Mouse (Mus musculus) heart, adult 2 months (tissue): ENCODE results near the gene Gnb3. TPM values are rescaled to one million over a fixed set of nuclear protein-coding genes. Genes with fewer than 3 reads are reported as not detected.

ENCODE experiments used
- DNase-seq, 2 experiments: peaks; one replicate each; pipeline ENCODE4 v3.0.0; 2021
- H3K27ac ChIP-seq: fragments of 200-600 bp; 2 replicates; pipeline ENCODE4 v1.8.1; 2022
- H3K27me3 ChIP-seq: fragments of 200-500 bp; 2 replicates; pipeline ENCODE4 v1.6.1; 2012; ENCODE audit warnings: mild to moderate bottlenecking, low read length, inconsistent platforms, mixed read lengths; ENCODE audit not compliant: control insufficient read depth, insufficient read depth
- H3K36me3 ChIP-seq: fragments of 200-500 bp; 2 replicates; pipeline ENCODE4 v1.6.1; 2012; ENCODE audit warnings: low read length, inconsistent platforms; ENCODE audit not compliant: control insufficient read depth, insufficient read depth
- H3K4me1 ChIP-seq: fragments of 200-500 bp; 2 replicates; pipeline ENCODE4 v1.6.1; 2011; ENCODE audit warnings: low read length; ENCODE audit not compliant: control insufficient read depth, insufficient read depth
- H3K4me3 ChIP-seq: fragments of 200-600 bp; 2 replicates; pipeline ENCODE4 v1.8.1; 2022
- H3K79me2 ChIP-seq: fragments of 200-500 bp; replicated peaks from 2 replicates; pipeline ENCODE4 v1.6.1; 2012; ENCODE audit warnings: mild to moderate bottlenecking, inconsistent platforms, low read length, moderate library complexity, mixed read lengths; ENCODE audit not compliant: control insufficient read depth, insufficient read depth
- H3K9ac ChIP-seq: fragments of 200-500 bp; 2 replicates; pipeline ENCODE4 v1.6.1; 2012; ENCODE audit warnings: low read depth, mild to moderate bottlenecking, control low read depth, inconsistent platforms, low read length, mixed read lengths
- CTCF ChIP-seq: fragments of 200-600 bp; IDR thresholded peaks from 2 replicates; pipeline ENCODE4 v1.8.1; 2022; ENCODE audit warnings: antibody characterized with exemption, mild to moderate bottlenecking, moderate library complexity
- EP300 ChIP-seq: fragments of 200-500 bp; IDR thresholded peaks from 2 replicates; pipeline ENCODE4 v1.6.1; 2011; ENCODE audit warnings: low read depth, low read length, control low read depth; ENCODE audit not compliant: insufficient read depth
- POLR2A ChIP-seq: fragments of 200-500 bp; IDR thresholded peaks from 2 replicates; pipeline ENCODE4 v1.6.1; 2011; ENCODE audit warnings: mild to moderate bottlenecking, low read depth, low read length, control low read depth; ENCODE audit not compliant: insufficient read depth
- WGBS: fragments of 180-500 bp; shearing (Covaris S2); methylation state at CpG from one replicate; pipeline ENCODE4 v1.1.7; 2018; 5-methylcytosine and 5-hydroxymethylcytosine counted together
- intact Hi-C: fragments of 180-260 bp; cut with DNase I; formaldehyde crosslinking; loops from one replicate; pipeline ENCODE4 v1.15.1; 2025
- polyA plus RNA-seq: library from polyadenylated mRNA; depleted of rRNA; stranded (reverse); fragments of >200 nt; gene quantifications from 2 replicates; pipeline ENCODE4 v1.2.3, GENCODE M21; 2012; rRNA removed
- total RNA-seq, 2 experiments: library from RNA; stranded (reverse); gene quantifications; 2 replicates each; pipeline ENCODE4 v1.2.3; 2021

The Gnb3 gene
- total and polyA plus RNA-seq, 3 experiments = 6.1 to 14.0 (median 10.9) TPM

DNA sequence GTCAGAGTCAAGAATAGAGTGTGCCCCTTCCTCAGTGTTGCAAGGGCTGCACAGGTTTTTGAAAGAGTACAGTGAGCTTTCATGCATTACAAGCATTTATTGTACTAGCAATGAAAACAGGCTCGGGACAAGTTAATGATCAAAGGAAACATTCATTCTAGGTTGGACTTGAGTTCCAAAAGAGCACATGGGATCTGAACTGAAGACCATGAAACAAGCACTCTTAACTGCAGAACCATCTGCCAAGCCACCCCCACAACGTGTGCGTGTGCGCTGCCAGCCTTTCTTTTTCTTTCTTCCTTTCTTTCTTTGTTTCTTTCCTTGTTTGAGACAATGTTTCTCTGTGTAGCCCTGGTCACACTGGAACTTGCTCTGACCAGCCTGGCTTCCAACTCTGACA is 44.3 kb downstream of the Gnb3 start:
- Histone ChIP-seq H3K27ac (no peak overlapping the region), H3K9ac (no peak overlapping the region), H3K4me1 (no peaks in the 10 kb centered on the region), H3K4me3 (no peak overlapping the region), H3K27me3 (no peaks in the 10 kb centered on the region), H3K36me3 (no peaks in the 10 kb centered on the region), H3K79me2 (no peaks in the 10 kb centered on the region)
- 86% methylated on average over 4 of the region's 4 CpGs for WGBS
- no peak for TF ChIP-seq POLR2A
- no peak for TF ChIP-seq EP300
- no peak for TF ChIP-seq CTCF
- intact Hi-C loops = no loop called here
- DNase-seq = no peak

GRCm38 (mm10) chr6:124791911-124792310 is 48.2 kb downstream of the Gnb3 start:
- intact Hi-C loops = no loop called here
- Histone ChIP-seq H3K79me2 (no peaks in the 10 kb centered on the region), H3K27me3 (no peaks in the 10 kb centered on the region), H3K4me3 (no peak overlapping the region), H3K9ac (no peak overlapping the region), H3K36me3 (no peaks in the 10 kb centered on the region), H3K27ac (no peak overlapping the region), H3K4me1 (no peaks in the 10 kb centered on the region)
- TF ChIP-seq EP300 (no peak), POLR2A (no peak), CTCF (no peak)
- WGBS = 85% methylated on average over 3 of the region's 3 CpGs
- DNase-seq = no peak

DNA sequence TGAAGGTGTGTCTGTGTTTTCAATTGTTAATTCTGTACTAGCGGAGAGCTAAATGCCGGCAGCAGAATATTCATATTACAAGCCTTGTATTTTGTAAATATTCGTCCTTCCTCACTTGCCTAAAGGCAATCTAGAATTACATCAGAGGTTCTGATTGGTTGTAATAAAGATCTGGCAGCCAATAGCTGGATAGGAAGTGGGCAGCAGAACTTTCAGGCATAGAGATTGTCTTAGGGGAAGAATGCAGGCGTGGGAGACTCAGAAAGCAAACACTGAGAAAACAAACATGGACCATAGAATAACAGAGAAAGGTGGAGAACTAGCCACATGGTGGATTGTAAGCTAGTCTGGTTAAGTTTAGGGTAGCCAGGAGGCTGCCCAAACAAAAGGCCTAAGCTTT is 50.0 kb downstream of the Gnb3 start:
- Histone ChIP-seq H3K4me3 (no peak overlapping the region), H3K27me3 (no peaks in the 10 kb centered on the region), H3K27ac (no peak overlapping the region), H3K36me3 (no peaks in the 10 kb centered on the region), H3K4me1 (no peaks in the 10 kb centered on the region), H3K79me2 (no peaks in the 10 kb centered on the region), H3K9ac (no peak overlapping the region)
- WGBS = 59% methylated on average over 4 of the region's 4 CpGs
- intact Hi-C loops = no loop called here
- TF ChIP-seq CTCF (no peak), POLR2A (no peak), EP300 (no peak)
- no peak for DNase-seq

- Histone ChIP-seq H3K36me3 (no peaks in the 10 kb centered on the region), H3K4me3 (no peak overlapping the region), H3K27me3 (no peaks in the 10 kb centered on the region), H3K79me2 (no peaks in the 10 kb centered on the region), H3K27ac (no peak overlapping the region), H3K9ac (no peak overlapping the region), H3K4me1 (no peaks in the 10 kb centered on the region)
- intact Hi-C loops = no loop called here
- no peak for TF ChIP-seq CTCF
- TF ChIP-seq EP300 = no peak
- TF ChIP-seq POLR2A = no peak
- no peak for DNase-seq
- 90% methylated on average over 4 of the region's 4 CpGs for WGBS
Measured at GRCm38 (mm10) chr6:124789519-124789918, 50.6 kb downstream of the Gnb3 start.

- DNase-seq = no peak
- Histone ChIP-seq H3K36me3 (no peaks in the 10 kb centered on the region), H3K27me3 (no peaks in the 10 kb centered on the region), H3K9ac (no peak overlapping the region), H3K4me3 (no peak overlapping the region), H3K79me2 (no peaks in the 10 kb centered on the region), H3K4me1 (no peaks in the 10 kb centered on the region), H3K27ac (no peak overlapping the region)
- intact Hi-C loops = no loop called here
- TF ChIP-seq CTCF (no peak), POLR2A (no peak), EP300 (no peak)
- WGBS = 61% methylated on average over 10 of the region's 10 CpGs
Measured at GRCm38 (mm10) chr6:124787722-124788121, 52.4 kb downstream of the Gnb3 start.

DNA sequence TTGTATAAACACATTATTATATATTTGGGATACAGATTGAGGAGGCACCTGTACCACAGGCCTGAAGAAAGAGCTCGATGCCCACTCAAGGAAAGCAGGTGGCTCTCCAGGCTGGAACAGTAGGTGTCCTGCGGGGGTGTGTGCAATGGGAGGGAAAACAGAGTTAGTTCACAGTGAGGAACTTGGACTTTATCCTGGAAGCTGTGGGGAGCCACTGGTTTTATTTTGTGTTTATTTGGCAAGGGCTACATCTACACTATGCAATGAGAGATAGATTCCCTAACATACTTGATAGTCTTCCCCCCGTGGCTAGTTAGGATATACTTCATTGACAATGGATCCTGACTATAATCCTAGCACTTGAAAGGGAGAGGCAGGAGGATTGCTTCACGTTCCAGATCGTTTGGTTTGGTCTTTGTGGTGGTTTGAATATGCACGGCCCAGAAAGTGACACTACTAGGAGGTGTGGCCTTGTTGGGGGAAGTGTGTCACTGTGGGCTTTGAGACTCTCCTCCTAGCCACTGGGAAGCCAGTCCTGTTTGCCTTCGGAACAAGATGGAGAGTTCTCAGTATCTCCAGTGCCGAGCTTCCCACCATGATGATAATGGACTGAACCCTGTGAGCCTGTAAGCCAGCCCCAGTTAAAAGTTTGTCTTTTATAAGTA is 53.2 kb downstream of the Gnb3 start:
- 53% methylated on average over 8 of the region's 8 CpGs for WGBS

More for the DNA sequence above, 53.2 kb downstream of the Gnb3 start:
- intact Hi-C loops = no loop called here
- DNase-seq = no peak
- no peaks in the 10 kb centered on the region for H3K36me3 ChIP-seq
- no peaks in the 10 kb centered on the region for H3K27me3 ChIP-seq
- H3K4me1 ChIP-seq = no peaks in the 10 kb centered on the region
- no peak overlapping the region for H3K27ac ChIP-seq
- no peaks in the 10 kb centered on the region for H3K79me2 ChIP-seq
- no peak for TF ChIP-seq EP300
- H3K9ac ChIP-seq = no peak overlapping the region
- no peak overlapping the region for H3K4me3 ChIP-seq

Other genes with a start within 250 kb of the Gnb3 start
- gene C1s2, start 204.2 kb downstream of the Gnb3 start, total RNA-seq = under 1 TPM; 0.26 to 0.48 TPM
- not detected in 2 replicates for gene C1s2, start 204.2 kb downstream of the Gnb3 start, polyA plus RNA-seq
- gene Lpcat3, start 177.2 kb downstream of the Gnb3 start, total RNA-seq = 10 to 100 TPM; 34.9 to 40.5 TPM
- 73.4 and 116 TPM in 2 replicates for gene Lpcat3, start 177.2 kb downstream of the Gnb3 start, polyA plus RNA-seq
- gene Emg1, start 128.1 kb downstream of the Gnb3 start, total RNA-seq = 10 to 100 TPM; 71.4 to 78.8 TPM
- 51.8 and 79.0 TPM in 2 replicates for gene Emg1, start 128.1 kb downstream of the Gnb3 start, polyA plus RNA-seq
- 100 to 1,000 TPM; 260 to 292 TPM for gene Phb2, start 127.9 kb downstream of the Gnb3 start, total RNA-seq
- 184 and 200 TPM in 2 replicates for gene Phb2, start 127.9 kb downstream of the Gnb3 start, polyA plus RNA-seq
- 1 to 10 TPM; 3.1 to 4.4 TPM for gene Ptpn6, start 101.6 kb downstream of the Gnb3 start, total RNA-seq
- gene Ptpn6, start 101.6 kb downstream of the Gnb3 start, polyA plus RNA-seq = 4.5 and 8.2 TPM in 2 replicates
- gene Grcc10, start 98.9 kb downstream of the Gnb3 start, total RNA-seq = 100 to 1,000 TPM; 280 to 314 TPM
- 296 and 328 TPM in 2 replicates for gene Grcc10, start 98.9 kb downstream of the Gnb3 start, polyA plus RNA-seq
- 1 to 10 TPM in 1 of 2 experiments, not detected in 1; 1.9 TPM for gene Gm45234, start 84.3 kb downstream of the Gnb3 start, total RNA-seq
- gene Gm45234, start 84.3 kb downstream of the Gnb3 start, polyA plus RNA-seq = not detected in 2 replicates
- 10 to 100 TPM; 44.3 to 47.8 TPM for gene Atn1, start 83.8 kb downstream of the Gnb3 start, total RNA-seq
- gene Atn1, start 83.8 kb downstream of the Gnb3 start, polyA plus RNA-seq = 24.5 and 32.8 TPM in 2 replicates
- 1 to 10 TPM; 2.4 to 2.7 TPM for gene Eno2, start 70.6 kb downstream of the Gnb3 start, total RNA-seq
- gene Eno2, start 70.6 kb downstream of the Gnb3 start, polyA plus RNA-seq = 2.4 and 2.7 TPM in 2 replicates
- gene Lrrc23, start 60.5 kb downstream of the Gnb3 start, total RNA-seq = not detected
- 0.53 and 3.2 TPM in 2 replicates for gene Lrrc23, start 60.5 kb downstream of the Gnb3 start, polyA plus RNA-seq
- gene Spsb2, start 31.6 kb downstream of the Gnb3 start, total RNA-seq = 1 to 10 TPM; 3.2 TPM
- 2.8 and 4.4 TPM in 2 replicates for gene Spsb2, start 31.6 kb downstream of the Gnb3 start, polyA plus RNA-seq
- gene Tpi1, start 26.0 kb downstream of the Gnb3 start, total RNA-seq = 100 to 1,000 TPM; 788 to 884 TPM
- gene Tpi1, start 26.0 kb downstream of the Gnb3 start, polyA plus RNA-seq = 870 and 1,222 TPM in 2 replicates
- 10 to 100 TPM; 68.4 to 72.3 TPM for gene Usp5, start 10.8 kb downstream of the Gnb3 start, total RNA-seq
- gene Usp5, start 10.8 kb downstream of the Gnb3 start, polyA plus RNA-seq = 51.0 and 74.9 TPM in 2 replicates
- gene Cdca3, start 10.7 kb downstream of the Gnb3 start, total RNA-seq = under 1 TPM; 0.32 to 0.70 TPM
- 0.72 and 1.9 TPM in 2 replicates for gene Cdca3, start 10.7 kb downstream of the Gnb3 start, polyA plus RNA-seq
- gene P3h3, start 17.5 kb upstream of the Gnb3 start, total RNA-seq = 10 to 100 TPM in 1 of 2 experiments, 1 to 10 TPM in 1; 6.9 to 10.6 TPM
- 15.5 and 16.2 TPM in 2 replicates for gene P3h3, start 17.5 kb upstream of the Gnb3 start, polyA plus RNA-seq
- gene Gpr162, start 23.7 kb upstream of the Gnb3 start, total RNA-seq = under 1 TPM; 0.41 to 0.44 TPM
- gene Gpr162, start 23.7 kb upstream of the Gnb3 start, polyA plus RNA-seq = 1.0 and 1.4 TPM in 2 replicates
- gene Cd4, start 47.9 kb upstream of the Gnb3 start, total RNA-seq = under 1 TPM; 0.34 to 0.57 TPM
- 0.53 and 0.66 TPM in 2 replicates for gene Cd4, start 47.9 kb upstream of the Gnb3 start, polyA plus RNA-seq
- under 1 TPM; 0.32 to 0.34 TPM for gene Lag3, start 71.4 kb upstream of the Gnb3 start, total RNA-seq
- gene Lag3, start 71.4 kb upstream of the Gnb3 start, polyA plus RNA-seq = 0.29 and 0.47 TPM in 2 replicates
- gene Ptms, start 79.8 kb upstream of the Gnb3 start, total RNA-seq = 100 to 1,000 TPM; 154 to 163 TPM
- 547 and 614 TPM in 2 replicates for gene Ptms, start 79.8 kb upstream of the Gnb3 start, polyA plus RNA-seq
- gene Mlf2, start 91.1 kb upstream of the Gnb3 start, total RNA-seq = 100 to 1,000 TPM; 179 to 194 TPM
- 259 and 275 TPM in 2 replicates for gene Mlf2, start 91.1 kb upstream of the Gnb3 start, polyA plus RNA-seq
- 10 to 100 TPM; 83.2 to 99.8 TPM for gene Cops7a, start 125.3 kb upstream of the Gnb3 start, total RNA-seq
- 208 and 238 TPM in 2 replicates for gene Cops7a, start 125.3 kb upstream of the Gnb3 start, polyA plus RNA-seq
- under 1 TPM; 0.43 to 0.50 TPM for gene Pianp, start 156.4 kb upstream of the Gnb3 start, total RNA-seq
- 1.7 and 2.0 TPM in 2 replicates for gene Pianp, start 156.4 kb upstream of the Gnb3 start, polyA plus RNA-seq
- gene Zfp384, start 168.9 kb upstream of the Gnb3 start, total RNA-seq = 10 to 100 TPM; 22.4 to 22.8 TPM
- 28.2 and 33.5 TPM in 2 replicates for gene Zfp384, start 168.9 kb upstream of the Gnb3 start, polyA plus RNA-seq
- gene Ing4, start 199.5 kb upstream of the Gnb3 start, total RNA-seq = 10 to 100 TPM; 26.1 to 27.1 TPM
- 26.3 and 36.2 TPM in 2 replicates for gene Ing4, start 199.5 kb upstream of the Gnb3 start, polyA plus RNA-seq
- gene Acrbp, start 209.4 kb upstream of the Gnb3 start, total RNA-seq = 1 to 10 TPM; 1.9 to 2.3 TPM
- 13.6 and 16.3 TPM in 2 replicates for gene Acrbp, start 209.4 kb upstream of the Gnb3 start, polyA plus RNA-seq
- gene Lpar5, start 227.6 kb upstream of the Gnb3 start, total RNA-seq = under 1 TPM in 1 of 2 experiments, not detected in 1; 0.20 TPM
- gene Lpar5, start 227.6 kb upstream of the Gnb3 start, polyA plus RNA-seq = 1.2 and 2.3 TPM in 2 replicates